Mouse (Mus musculus) CH12.LX (cell line): Measurements from ENCODE around the gene Trim29.

Experiments
- CTCF ChIP-seq, 2 experiments: IDR thresholded peaks in 1 of 2; conservative IDR thresholded peaks in 1 of 2; 2 replicates each; pipeline ENCODE4 v1.5.1; 2011 to 2012; ENCODE audit warnings: low read depth in 2 of 2, low read length in 2 of 2, improper control_type of control experiment in 1 of 2, inconsistent platforms in 1 of 2, mild to moderate bottlenecking in 1 of 2, moderate library complexity in 1 of 2
- EP300 ChIP-seq: IDR thresholded peaks from 2 replicates; pipeline ENCODE4 v1.6.1; 2011; ENCODE audit warnings: low read length, improper control_type of control experiment
- MYC ChIP-seq: IDR thresholded peaks from 2 replicates; pipeline ENCODE4 v1.6.1; 2011; ENCODE audit warnings: low read depth, mild to moderate bottlenecking, improper control_type of control experiment, low read length
- POLR2A ChIP-seq: IDR thresholded peaks from 2 replicates; pipeline ENCODE4 v1.6.1; 2011; ENCODE audit warnings: low read depth, mild to moderate bottlenecking, improper control_type of control experiment, low read length
- RCOR1 ChIP-seq: conservative IDR thresholded peaks from 2 replicates; pipeline ENCODE4 v1.6.1; 2012; ENCODE audit warnings: low read depth, mild to moderate bottlenecking, inconsistent platforms, low read length, improper control_type of control experiment
- USF1 ChIP-seq: IDR thresholded peaks from 2 replicates; pipeline ENCODE4 v1.6.1; 2014; ENCODE audit warnings: low read depth, mild to moderate bottlenecking, inconsistent platforms, low read length, improper control_type of control experiment

GRCm38 (mm10) chr9:43327182-43328129 lies 16.8 kb downstream of the Trim29 start:
- peak; percentile 47 to 67 for TF ChIP-seq CTCF (conservative IDR thresholded peaks at IDR 0.05 in 1 of 2, IDR thresholded peaks at IDR 0.05 in 1 of 2; ENCODE audit: low read depth in 2 of 2, low read length in 2 of 2)
- no peak for TF ChIP-seq MYC
- no peak for TF ChIP-seq EP300
- no peak for TF ChIP-seq USF1
- no peak for TF ChIP-seq RCOR1
- TF ChIP-seq POLR2A, result no peak
